Mouse (Mus musculus): Measurements from ENCODE around the gene Isg20.

DNA sequence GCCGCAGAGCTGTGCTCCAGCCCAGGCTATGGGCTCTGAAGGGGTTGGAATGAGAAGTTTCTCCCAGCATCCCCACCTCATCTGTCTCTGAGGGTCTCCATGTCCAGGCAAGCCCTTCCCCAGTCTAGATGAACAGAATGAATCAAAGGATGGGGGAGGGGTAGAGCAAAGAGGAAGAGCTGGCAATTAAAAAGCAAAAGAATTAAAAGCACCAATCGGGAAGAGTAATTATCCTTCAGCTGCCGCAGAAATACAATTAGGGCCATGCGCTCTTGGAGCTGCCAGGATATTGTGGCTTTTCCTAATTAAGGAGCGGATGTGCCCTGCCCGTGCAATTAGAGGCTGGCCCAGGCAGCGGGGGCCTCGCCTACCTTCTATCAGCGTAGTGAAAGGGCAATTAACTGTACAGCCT is 25.8 kb upstream of the Isg20 start:
- TF ChIP-seq TCF3 (IDR thresholded peaks at IDR 0.05; ENCODE audit: insufficient read length, low read depth) = no peak
- no peak for TF ChIP-seq POLR2A (IDR thresholded peaks at IDR 0.05; ENCODE audit: insufficient read length, low read depth)
- TF ChIP-seq MYOG (IDR thresholded peaks at IDR 0.05; ENCODE audit: control insufficient read depth in 1 of 3, insufficient read depth in 1 of 3, insufficient read length in 2 of 3, low read depth in 2 of 3) = no peak
- no peak for TF ChIP-seq USF1 (IDR thresholded peaks at IDR 0.05; ENCODE audit: low read depth)
- no peak for TF ChIP-seq E2F4 (IDR thresholded peaks at IDR 0.05; ENCODE audit: insufficient read depth)
- no peak for TF ChIP-seq MAX (IDR thresholded peaks at IDR 0.05; ENCODE audit: low read depth)
- TF ChIP-seq TCF12 (IDR thresholded peaks at IDR 0.05; ENCODE audit: insufficient read depth, poor library complexity, severe bottlenecking) = no peak
- no peak for TF ChIP-seq POLR2AphosphoS2 (IDR thresholded peaks at IDR 0.05; ENCODE audit: insufficient read length, low read depth)
- TF ChIP-seq CEBPB (IDR thresholded peaks at IDR 0.05; ENCODE audit: insufficient read depth, poor library complexity, severe bottlenecking) = no peak
- no peak for TF ChIP-seq SRF (IDR thresholded peaks at IDR 0.05; ENCODE audit: control insufficient read depth, insufficient read length, low read depth)

All from myocyte (in vitro differentiated cells).